7 mouse cellular contexts compared by ENCODE assay signal in genomic region chr19:6418233-6418879, GRCm38 (mm10). TPM values are rescaled to one million over a fixed set of nuclear protein-coding genes. Genes with fewer than 3 reads are reported as not detected.
DNase-seq lines count a peak whose midpoint lies in the region; ATAC-seq and TF ChIP-seq lines count a peak whose summit lies in the region.

Gene Nrxn2 (plus strand): TSS chr19:6418731.

- no peaks in the 10 kb centered on the region for H3K36me3 ChIP-seq in intestine, postnatal 0 days (ENCODE audit: control insufficient read depth, insufficient read depth)
- no peaks in the 10 kb centered on the region for H3K36me3 ChIP-seq in midbrain, embryonic 11.5 days (ENCODE audit: control insufficient read depth, insufficient read depth, low read length)

- ATAC-seq in intestine, postnatal 0 days, result peak; percentile 82
- ATAC-seq in midbrain, embryonic 11.5 days (ENCODE audit: low FRiP score), result peak; percentile 90

- DNase-seq in adrenal gland, postnatal 10 days, result peak; percentile 90
- peak; percentile 88 for DNase-seq in embryo, embryonic 9.5 days (ENCODE audit: extremely low spot score)
- DNase-seq in gastrocnemius, postnatal 4 days (ENCODE audit: low spot score in 2 of 2), result peak; percentile 72 to 81
- peak; percentile 92 to 93 for DNase-seq in left cerebral cortex, postnatal 36 days (ENCODE audit: low spot score in 2 of 2)
- DNase-seq in midbrain, embryonic 11.5 days (ENCODE audit: low spot score, missing footprints), result peak; percentile 100
- DNase-seq in right cerebral cortex, postnatal 4 days, result peak; percentile 96

- H3K27me3 ChIP-seq in intestine, postnatal 0 days (replicated peaks; ENCODE audit: control insufficient read depth, insufficient read depth, low read length), result peaks cover 37% of the 10 kb centered on the region
- H3K27me3 ChIP-seq in midbrain, embryonic 11.5 days (ENCODE audit: control insufficient read depth, insufficient read depth, low read length), result peaks cover 17% of the 10 kb centered on the region

- peak within 1 kb of the TSS; percentile 40 for H3K4me3 ChIP-seq in intestine, postnatal 0 days (ENCODE audit: low read depth, low read length)
- peak within 1 kb of the TSS; percentile 51 for H3K4me3 ChIP-seq in midbrain, embryonic 11.5 days (ENCODE audit: low read depth, low read length)

- H3K4me2 ChIP-seq in intestine, postnatal 0 days (replicated peaks; ENCODE audit: low read depth), result peak within 1 kb of the TSS; percentile 81
- peak within 1 kb of the TSS; percentile 84 for H3K4me2 ChIP-seq in midbrain, embryonic 11.5 days

- TF ChIP-seq CTCF in intestine, postnatal 0 days (IDR thresholded peaks at IDR 0.05; ENCODE audit: low read depth), result peak; percentile 95

- H3K4me1 ChIP-seq in intestine, postnatal 0 days (replicated peaks; ENCODE audit: control insufficient read depth, insufficient read depth, low read length), result 0 out of 2 replicates have a peak, but pooled peaks cover 3% of the 10 kb centered on the region
- peaks cover 47% of the 10 kb centered on the region for H3K4me1 ChIP-seq in midbrain, embryonic 11.5 days (ENCODE audit: control insufficient read depth, insufficient read depth, low read length)

- no peak within 1 kb of the TSS for H3K27ac ChIP-seq in intestine, postnatal 0 days (ENCODE audit: low read depth, low read length)
- H3K27ac ChIP-seq in midbrain, embryonic 11.5 days (ENCODE audit: low read depth, low read length), result peak within 1 kb of the TSS; percentile 60; the same call in 1 of the 2 replicates

- H3K9me3 ChIP-seq in intestine, postnatal 0 days (ENCODE audit: control insufficient read depth), result no peaks in the 10 kb centered on the region
- H3K9me3 ChIP-seq in midbrain, embryonic 11.5 days (ENCODE audit: control insufficient read depth, low read length), result no peaks in the 10 kb centered on the region

- under 1% methylated on average over 46 of the region's 46 CpGs for WGBS in intestine, postnatal 0 days
- WGBS in midbrain, embryonic 11.5 days, result under 1% methylated on average over 41 of the region's 46 CpGs

- no peak within 1 kb of the TSS for H3K9ac ChIP-seq in intestine, postnatal 0 days (ENCODE audit: low read depth, low read length)
- H3K9ac ChIP-seq in midbrain, embryonic 11.5 days (ENCODE audit: low read length), result peak within 1 kb of the TSS; percentile 73

- intact Hi-C loops in left cerebral cortex, postnatal 36 days (cut with DNase I), result loop anchor here (5.0 kb wide), 2 partner anchors 34 to 51 kb away; no protein-coding TSS in a partner anchor

RNA-seq across cellular contexts. Expression of gene Nrxn2, which starts in this region (rescaled TPM):
- total RNA-seq in adrenal gland, postnatal 10 days (2021), result 10 to 100 TPM in 1 of 2 experiments, 1 to 10 TPM in 1; 7.5 to 14.5 TPM
- total RNA-seq in gastrocnemius, postnatal 4 days (2021), result 1 to 10 TPM; 3.4 to 3.7 TPM
- polyA plus RNA-seq in intestine, postnatal 0 days (2015; fragmentation: Nextera tagmentation; extraction: Ambion mirVana), result 1.2 and 1.4 TPM in 2 replicates
- total RNA-seq in left cerebral cortex, postnatal 36 days (2021), result 100 to 1,000 TPM; 635 to 658 TPM
- 9.2 and 9.5 TPM in 2 replicates for polyA plus RNA-seq in midbrain, embryonic 11.5 days (2014; fragmentation: Nextera tagmentation; extraction: Ambion mirVana)

Comparison
In these comparisons a context has a peak if more than half of its experiments do, and no peak if none do; other contexts are left out.
1. RNA of gene Nrxn2 (total RNA-seq): 635 to 658 TPM in left cerebral cortex, postnatal 36 days; 7.5 to 14.5 TPM in adrenal gland, postnatal 10 days and 3.4 to 3.7 TPM in gastrocnemius, postnatal 4 days; every median in the first group is over 10 times any median in the second.
2. Peak in every context shown above with its lines, with median percentiles within 50 percentile points of each other: DNase-seq.